Mouse (Mus musculus) hindbrain, postnatal 0 days (tissue): ENCODE measurements around the gene Mapk8ip1. TPM values are rescaled to one million over a fixed set of nuclear protein-coding genes. Genes with fewer than 3 reads are reported as not detected.

Source experiments
- ATAC-seq: fragments of 200-750 bp; cut with Nextera tagmentation; 2 replicates; pipeline ENCODE4 v1.8.0; 2017; ENCODE audit warnings: mild to moderate bottlenecking, moderate TSS enrichment, moderate library complexity
- DNase-seq: peaks from one replicate; pipeline ENCODE4 v3.0.0-alpha.2; 2015; ENCODE audit warnings: low spot score
- H3K27ac ChIP-seq: fragments of 300-500 bp; sonication (generic); 2 replicates; pipeline ENCODE4 v1.5.1; 2014; ENCODE audit warnings: mild to moderate bottlenecking
- H3K27me3 ChIP-seq: fragments of 300-500 bp; sonication (generic); 2 replicates; pipeline ENCODE4 v1.6.1; 2014; ENCODE audit warnings: low read length, mixed read lengths; ENCODE audit not compliant: insufficient read depth
- H3K36me3 ChIP-seq: fragments of 300-500 bp; sonication (generic); 2 replicates; pipeline ENCODE4 v1.6.1; 2014; ENCODE audit warnings: low read length, mixed read lengths; ENCODE audit not compliant: insufficient read depth
- H3K4me1 ChIP-seq: fragments of 300-500 bp; sonication (generic); 2 replicates; pipeline ENCODE4 v1.6.1; 2014; ENCODE audit warnings: antibody characterized with exemption, low read length, mixed read lengths; ENCODE audit not compliant: insufficient read depth
- H3K4me2 ChIP-seq: fragments of 300-500 bp; sonication (generic); 2 replicates; pipeline ENCODE4 v1.6.1; 2014; ENCODE audit warnings: low read depth, mild to moderate bottlenecking, low read length, moderate library complexity, mixed read lengths
- H3K4me3 ChIP-seq: fragments of 300-500 bp; sonication (generic); 2 replicates; pipeline ENCODE4 v1.5.1; 2014; ENCODE audit warnings: low read length
- H3K9ac ChIP-seq: fragments of 300-500 bp; sonication (generic); replicated peaks from 2 replicates; pipeline ENCODE4 v1.6.1; 2014; ENCODE audit warnings: mild to moderate bottlenecking, low read length, moderate library complexity, mixed read lengths
- H3K9me3 ChIP-seq: fragments of 300-500 bp; sonication (generic); 2 replicates; pipeline ENCODE4 v1.6.1; 2016; ENCODE audit warnings: low read length, mixed read lengths
- CTCF ChIP-seq: IDR thresholded peaks from 2 replicates; pipeline ENCODE4 v1.5.1; 2016; ENCODE audit warnings: antibody characterized with exemption, control low read depth, low read depth
- WGBS: fragments of 180-500 bp; shearing (Covaris S2); extraction: QIAGEN DNeasy Blood & Tissue Kit; methylation state at CpG from one replicate; pipeline ENCODE4 v1.1.7; 2014; 5-methylcytosine and 5-hydroxymethylcytosine counted together
- polyA plus RNA-seq: library from polyadenylated mRNA; unstranded; fragments of >200 nt; fragmentation: Nextera tagmentation; extraction: Ambion mirVana; gene quantifications from 2 replicates; pipeline ENCODE4 v1.2.1, GENCODE M21; 2015
- total RNA-seq: library from RNA; depleted of rRNA; stranded (reverse); fragments of >200 nt; gene quantifications from 2 replicates; pipeline ENCODE4 v1.2.3, GENCODE M21; 2014

The Mapk8ip1 gene
- total and polyA plus RNA-seq, 2 experiments from 2014 or later: 182 to 373 TPM

- Histone ChIP-seq H3K9ac (no peak overlapping the region), H3K27ac (peak overlapping the region; percentile 85), H3K36me3 (peaks cover 12% of the 10 kb centered on the region), H3K4me3 (no peak overlapping the region), H3K4me2 (peak overlapping the region; percentile 60; the same call in 1 of the 2 replicates), H3K4me1 (peaks cover 44% of the 10 kb centered on the region), H3K27me3 (no peaks in the 10 kb centered on the region), H3K9me3 (no peaks in the 10 kb centered on the region)
- no peak for DNase-seq
- no peak for TF ChIP-seq CTCF
- ATAC-seq: no peak
- WGBS: 78% methylated on average over 8 of the region's 8 CpGs
Observed at GRCm38 (mm10) chr2:92391116-92391515, 9.9 kb downstream of the Mapk8ip1 start.

- DNase-seq (no peak), ATAC-seq (no peak)
- Histone ChIP-seq H3K36me3 (peaks cover 20% of the 10 kb centered on the region), H3K4me1 (peaks cover 44% of the 10 kb centered on the region), H3K9me3 (no peaks in the 10 kb centered on the region), H3K4me2 (peak overlapping the region; percentile 83), H3K4me3 (no peak overlapping the region), H3K27ac (peak overlapping the region; percentile 83), H3K9ac (no peak overlapping the region), H3K27me3 (no peaks in the 10 kb centered on the region)
- no peak for TF ChIP-seq CTCF
- WGBS: 67% methylated on average over 6 of the region's 6 CpGs
Observed at GRCm38 (mm10) chr2:92390206-92390930, 10.7 kb downstream of the Mapk8ip1 start.

- no peak for ATAC-seq
- Histone ChIP-seq H3K27me3 (no peaks in the 10 kb centered on the region), H3K4me2 (peak overlapping the region; percentile 83), H3K4me3 (peak overlapping the region; percentile 69), H3K4me1 (peaks cover 44% of the 10 kb centered on the region), H3K9ac (peak overlapping the region; percentile 80), H3K36me3 (peaks cover 27% of the 10 kb centered on the region), H3K9me3 (no peaks in the 10 kb centered on the region), H3K27ac (peak overlapping the region; percentile 83)
- DNase-seq: no peak
- TF ChIP-seq CTCF: no peak
- 4% methylated on average over 10 of the region's 10 CpGs for WGBS
Observed at GRCm38 (mm10) chr2:92389645-92390044, 11.4 kb downstream of the Mapk8ip1 start.

- H3K4me3 ChIP-seq: peak overlapping the region; percentile 69
- under 1% methylated on average over 60 of the region's 62 CpGs for WGBS
Observed at GRCm38 (mm10) chr2:92388891-92389641, 12.0 kb downstream of the Mapk8ip1 start.

GRCm38 (mm10) chr2:92388081-92388517, 13.0 kb downstream of the Mapk8ip1 start:
- Histone ChIP-seq H3K27ac (peak overlapping the region; percentile 83), H3K9ac (peak overlapping the region; percentile 80), H3K27me3 (no peaks in the 10 kb centered on the region), H3K4me3 (peak overlapping the region; percentile 69), H3K36me3 (peaks cover 43% of the 10 kb centered on the region), H3K9me3 (no peaks in the 10 kb centered on the region), H3K4me2 (peak overlapping the region; percentile 83), H3K4me1 (peaks cover 39% of the 10 kb centered on the region)
- DNase-seq: no peak
- TF ChIP-seq CTCF: no peak
- 18% methylated on average over 3 of the region's 3 CpGs for WGBS
- ATAC-seq: no peak

More at GRCm38 (mm10) chr2:92388891-92389641, 12.0 kb downstream of the Mapk8ip1 start:
- peak overlapping the region; percentile 83 for H3K27ac ChIP-seq
- H3K9ac ChIP-seq: peak overlapping the region; percentile 80
- peak; percentile 93 for ATAC-seq
- H3K9me3 ChIP-seq: no peaks in the 10 kb centered on the region
- no peaks in the 10 kb centered on the region for H3K27me3 ChIP-seq
- peak; percentile 41 for TF ChIP-seq CTCF
- H3K4me2 ChIP-seq: peak overlapping the region; percentile 83
- peak; percentile 96 for DNase-seq
- peaks cover 44% of the 10 kb centered on the region for H3K4me1 ChIP-seq
- H3K36me3 ChIP-seq: peaks cover 33% of the 10 kb centered on the region

GRCm38 (mm10) chr2:92387646-92388045, 13.4 kb downstream of the Mapk8ip1 start:
- peak overlapping the region; percentile 80; the same call in 1 of the 2 replicates for H3K9ac ChIP-seq
- peaks cover 34% of the 10 kb centered on the region for H3K4me1 ChIP-seq
- H3K4me2 ChIP-seq: peak overlapping the region; percentile 83
- DNase-seq (no peak), ATAC-seq (no peak)
- H3K27ac ChIP-seq: 0 out of 2 replicates have a peak overlapping the region, but pooled peaks have one; percentile 83
- no peaks in the 10 kb centered on the region for H3K27me3 ChIP-seq
- peak overlapping the region; percentile 69 for H3K4me3 ChIP-seq
- no peak for TF ChIP-seq CTCF
- no peaks in the 10 kb centered on the region for H3K9me3 ChIP-seq
- WGBS: 59% methylated on average over 4 of the region's 4 CpGs
- peaks cover 44% of the 10 kb centered on the region for H3K36me3 ChIP-seq
